Mouse (Mus musculus): ENCODE measurements at regions not wholly inside any gene's neighbourhood (a gene's known extent, or its start where the extent isn't known, plus 50 kb on each side); places are given as distances from the start of the nearest gene placed in this dataset.
"Not testable (repeated sequence)": the region's sequence is repeated elsewhere in the genome, so short reads cannot be mapped to it uniquely, and the experiment has no call there.

DNA sequence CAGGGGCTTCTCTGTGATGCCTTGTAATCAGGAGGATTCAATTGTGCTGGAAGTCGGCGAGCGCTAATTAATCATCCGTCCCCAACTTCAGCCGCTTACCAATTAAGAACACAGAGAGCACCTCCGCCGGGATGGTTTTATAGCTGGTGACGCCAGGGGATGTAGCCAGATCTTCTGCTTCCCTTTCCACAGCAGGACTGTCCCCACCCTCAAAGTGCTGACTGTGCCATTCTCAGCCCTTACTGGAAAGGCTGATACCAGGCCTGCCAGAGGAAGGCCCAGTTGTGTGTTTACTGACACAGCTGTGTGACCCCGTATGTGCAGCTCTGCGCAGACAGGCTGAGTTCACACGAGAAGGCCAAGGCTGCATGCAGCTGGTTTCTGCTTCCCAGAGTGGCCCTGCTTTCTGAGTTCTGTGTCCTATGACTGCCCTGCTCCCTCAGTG is 59.9 kb upstream of the Bend4 start:
- peak; percentile 45; the same call in 1 of the 2 replicates for ATAC-seq (ENCODE audit: low FRiP score)
- 47% methylated on average over 11 of the region's 11 CpGs for WGBS
- H3K9ac ChIP-seq, result no peak overlapping the region
- H3K9me3 ChIP-seq (ENCODE audit: control insufficient read depth, low read length), result no peaks in the 10 kb centered on the region
- peaks cover 7% of the 10 kb centered on the region for H3K4me1 ChIP-seq (replicated peaks; ENCODE audit: control insufficient read depth, insufficient read depth, low read length)
- no peaks in the 10 kb centered on the region for H3K27me3 ChIP-seq (ENCODE audit: control insufficient read depth, insufficient read depth, low read length)
- H3K4me2 ChIP-seq (replicated peaks), result no peak overlapping the region
- H3K27ac ChIP-seq, result no peak overlapping the region
- no peak overlapping the region for H3K4me3 ChIP-seq (replicated peaks; ENCODE audit: low read length)
- DNase-seq (ENCODE audit: low spot score), result no peak
- H3K36me3 ChIP-seq (replicated peaks; ENCODE audit: control insufficient read depth, insufficient read depth), result no peaks in the 10 kb centered on the region

DNA sequence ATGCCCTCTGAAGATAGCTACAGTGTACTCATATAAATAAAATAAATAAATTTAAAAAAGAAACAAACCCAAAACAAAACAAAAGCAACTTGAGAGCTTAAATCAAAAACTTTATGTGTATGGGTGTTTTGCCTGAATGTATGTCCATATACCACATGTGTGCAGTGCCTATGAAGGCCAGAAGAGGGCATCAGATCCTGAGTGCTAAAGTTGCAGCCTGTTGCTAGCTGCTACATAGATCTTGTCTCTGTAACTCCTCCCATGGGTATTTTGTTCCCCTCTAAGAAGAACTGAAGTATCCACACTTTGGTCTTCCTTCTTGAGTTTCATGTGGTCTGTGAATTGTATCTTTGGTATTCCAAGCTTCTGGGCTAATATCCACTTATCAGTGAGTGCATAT is 62.6 kb upstream of the Bend4 start:
- not testable (repeated sequence) for H3K4me1 ChIP-seq (replicated peaks; ENCODE audit: control insufficient read depth, insufficient read depth, low read length); H3K4me3 ChIP-seq (replicated peaks; ENCODE audit: low read length); H3K4me2 ChIP-seq (replicated peaks); H3K27me3 ChIP-seq (ENCODE audit: control insufficient read depth, insufficient read depth, low read length); H3K36me3 ChIP-seq (replicated peaks; ENCODE audit: control insufficient read depth, insufficient read depth); H3K9me3 ChIP-seq (ENCODE audit: control insufficient read depth, low read length); ATAC-seq (ENCODE audit: low FRiP score); H3K9ac ChIP-seq; DNase-seq (ENCODE audit: low spot score); H3K27ac ChIP-seq

DNA sequence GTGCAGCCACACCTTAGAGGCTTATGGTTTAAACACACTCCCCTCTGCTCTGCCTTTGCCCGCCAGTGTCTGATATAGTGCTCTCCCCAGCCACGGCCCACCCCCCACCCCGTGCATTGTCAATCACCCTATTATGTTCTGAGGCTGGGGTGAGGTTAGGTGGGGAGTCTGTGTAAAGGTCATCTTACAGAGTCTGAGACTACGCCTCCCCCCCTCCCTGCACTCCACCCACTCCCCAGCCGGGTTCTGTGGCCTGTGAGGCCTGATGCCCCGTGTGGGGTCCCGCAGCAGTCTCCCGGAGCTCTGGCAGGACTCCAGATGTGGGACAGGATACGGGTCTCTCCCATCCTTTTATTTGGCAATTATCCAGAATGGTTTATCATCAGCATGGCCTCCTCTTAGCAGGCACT is 64.8 kb upstream of the Bend4 start:
- Histone ChIP-seq H3K9ac (no peak overlapping the region), H3K4me1 (replicated peaks; ENCODE audit: control insufficient read depth, insufficient read depth, low read length) (peaks cover 8% of the 10 kb centered on the region), H3K27me3 (ENCODE audit: control insufficient read depth, insufficient read depth, low read length) (no peaks in the 10 kb centered on the region), H3K4me3 (replicated peaks; ENCODE audit: low read length) (no peak overlapping the region), H3K9me3 (ENCODE audit: control insufficient read depth, low read length) (no peaks in the 10 kb centered on the region), H3K27ac (no peak overlapping the region), H3K36me3 (replicated peaks; ENCODE audit: control insufficient read depth, insufficient read depth) (no peaks in the 10 kb centered on the region), H3K4me2 (replicated peaks) (no peak overlapping the region)
- ATAC-seq (ENCODE audit: low FRiP score), result peak; percentile 27; the same call in 1 of the 2 replicates
- DNase-seq (ENCODE audit: low spot score), result no peak
- 15% methylated on average over 9 of the region's 9 CpGs for WGBS

DNA sequence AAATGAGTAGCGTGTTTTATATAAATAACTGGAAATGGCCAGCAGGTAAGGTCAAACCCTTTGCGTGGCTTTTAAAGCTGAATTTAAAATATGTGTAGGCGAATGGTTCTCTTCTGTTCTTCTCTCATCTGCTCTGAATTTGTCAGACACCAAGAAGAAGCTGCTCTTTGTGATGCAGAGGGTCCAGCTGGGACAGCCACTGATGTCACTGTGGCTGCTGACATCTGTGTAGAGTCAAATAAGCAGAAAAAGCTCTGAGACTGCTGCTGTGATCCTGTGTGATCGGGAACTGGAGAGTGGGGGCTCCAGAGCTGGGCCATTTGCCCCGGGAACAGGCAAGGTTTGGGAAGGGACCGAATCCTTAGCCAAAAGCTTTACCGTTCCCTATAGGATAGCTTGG is 68.6 kb upstream of the Bend4 start:
- WGBS, result 71% methylated on average over 7 of the region's 7 CpGs
- no peak for ATAC-seq (ENCODE audit: low FRiP score)

DNA sequence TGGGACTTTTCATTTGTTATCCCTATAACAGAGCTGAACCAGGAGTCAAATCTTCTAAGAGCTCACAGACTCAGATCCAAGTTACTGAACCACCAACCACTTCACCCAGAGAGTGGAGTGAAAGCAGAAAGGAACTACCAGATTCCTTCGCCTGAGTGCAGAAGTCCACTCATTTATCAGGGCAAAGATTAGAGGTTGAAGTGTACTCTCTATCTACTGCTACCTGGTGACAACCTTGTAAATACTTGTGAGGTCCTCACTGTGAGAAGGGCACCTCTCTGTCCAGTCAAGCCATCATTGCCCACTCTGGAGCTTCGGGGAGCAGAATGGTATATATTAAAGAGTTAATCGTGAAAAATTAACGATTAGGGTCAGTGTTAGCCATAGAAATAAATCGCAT is 87.4 kb upstream of the Shisa3 start:
- H3K9ac ChIP-seq, result no peak overlapping the region
- DNase-seq (ENCODE audit: low spot score), result no peak
- H3K4me1 ChIP-seq (replicated peaks; ENCODE audit: control insufficient read depth, insufficient read depth, low read length), result no peaks in the 10 kb centered on the region
- H3K27me3 ChIP-seq (ENCODE audit: control insufficient read depth, insufficient read depth, low read length), result no peaks in the 10 kb centered on the region
- H3K9me3 ChIP-seq (ENCODE audit: control insufficient read depth, low read length), result no peaks in the 10 kb centered on the region
- H3K4me3 ChIP-seq (replicated peaks; ENCODE audit: low read length), result no peak overlapping the region
- H3K36me3 ChIP-seq (replicated peaks; ENCODE audit: control insufficient read depth, insufficient read depth), result no peaks in the 10 kb centered on the region
- no peak overlapping the region for H3K27ac ChIP-seq
- no peak for ATAC-seq (ENCODE audit: low FRiP score)
- H3K4me2 ChIP-seq (replicated peaks), result no peak overlapping the region
- 92% methylated on average over 5 of the region's 5 CpGs for WGBS

More for the DNA sequence above, 68.6 kb upstream of the Bend4 start:
- no peak overlapping the region for H3K27ac ChIP-seq
- H3K9ac ChIP-seq, result no peak overlapping the region
- no peak for DNase-seq (ENCODE audit: low spot score)
- no peaks in the 10 kb centered on the region for H3K9me3 ChIP-seq (ENCODE audit: control insufficient read depth, low read length)
- H3K27me3 ChIP-seq (ENCODE audit: control insufficient read depth, insufficient read depth, low read length), result no peaks in the 10 kb centered on the region
- no peaks in the 10 kb centered on the region for H3K36me3 ChIP-seq (replicated peaks; ENCODE audit: control insufficient read depth, insufficient read depth)
- H3K4me3 ChIP-seq (replicated peaks; ENCODE audit: low read length), result no peak overlapping the region
- peaks cover 4% of the 10 kb centered on the region; the same call in 1 of the 2 replicates for H3K4me1 ChIP-seq (replicated peaks; ENCODE audit: control insufficient read depth, insufficient read depth, low read length)
- H3K4me2 ChIP-seq (replicated peaks), result no peak overlapping the region

DNA sequence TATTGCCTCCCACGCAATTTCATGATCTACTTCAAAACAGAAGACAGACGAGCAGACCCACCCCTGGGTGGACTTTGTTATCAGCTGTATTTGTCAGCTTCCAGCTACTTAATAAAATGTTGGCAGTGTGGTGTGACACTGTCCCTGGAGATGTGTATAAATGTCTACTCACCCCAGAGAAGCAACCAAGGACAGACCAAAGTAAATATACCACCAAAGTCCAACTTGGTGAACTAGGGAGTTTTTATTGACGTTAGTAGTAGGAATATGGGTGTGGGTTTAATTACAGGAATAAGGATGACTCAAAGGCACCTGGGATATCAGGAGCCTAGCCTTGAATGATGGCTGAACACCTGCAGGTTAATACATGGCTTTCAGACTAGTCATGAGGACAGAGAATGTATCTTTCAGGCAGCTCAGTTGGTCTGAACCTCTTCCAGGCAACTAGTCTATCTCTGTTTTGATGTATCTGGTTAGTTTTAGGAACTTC is 86.2 kb upstream of the Shisa3 start:
- no peak overlapping the region for H3K27ac ChIP-seq
- DNase-seq (ENCODE audit: low spot score), result no peak
- no peak overlapping the region for H3K9ac ChIP-seq
- no peaks in the 10 kb centered on the region for H3K9me3 ChIP-seq (ENCODE audit: control insufficient read depth, low read length)
- no peak overlapping the region for H3K4me2 ChIP-seq (replicated peaks)
- no peak overlapping the region for H3K4me3 ChIP-seq (replicated peaks; ENCODE audit: low read length)
- no peaks in the 10 kb centered on the region for H3K4me1 ChIP-seq (replicated peaks; ENCODE audit: control insufficient read depth, insufficient read depth, low read length)
- 80% methylated on average over 3 of the region's 3 CpGs for WGBS
- H3K36me3 ChIP-seq (replicated peaks; ENCODE audit: control insufficient read depth, insufficient read depth), result no peaks in the 10 kb centered on the region
- ATAC-seq (ENCODE audit: low FRiP score), result no peak
- no peaks in the 10 kb centered on the region for H3K27me3 ChIP-seq (ENCODE audit: control insufficient read depth, insufficient read depth, low read length)

DNA sequence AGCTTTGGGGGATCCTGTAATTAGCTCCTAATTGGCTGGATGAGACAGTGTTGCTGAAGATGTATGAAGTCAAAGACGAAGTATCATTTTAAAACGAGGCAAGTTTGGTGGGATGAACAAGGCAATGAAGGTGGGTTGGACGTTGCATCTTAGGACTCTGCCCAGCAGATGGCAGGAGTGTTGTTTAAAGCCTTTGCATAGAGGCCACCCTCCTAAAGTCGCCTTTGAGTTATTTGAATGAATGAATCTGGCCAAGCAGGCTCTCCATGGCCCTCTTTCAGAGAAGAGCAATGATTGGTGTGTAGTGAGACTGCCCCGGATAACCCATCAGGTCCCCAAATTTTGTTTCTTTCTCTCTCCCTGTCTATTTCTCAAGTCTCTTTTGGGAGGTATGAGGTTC is 77.5 kb upstream of the Shisa3 start:
- no peak for ATAC-seq (ENCODE audit: low FRiP score)
- Histone ChIP-seq H3K9ac (no peak overlapping the region), H3K4me3 (replicated peaks; ENCODE audit: low read length) (no peak overlapping the region), H3K27ac (no peak overlapping the region), H3K27me3 (ENCODE audit: control insufficient read depth, insufficient read depth, low read length) (no peaks in the 10 kb centered on the region), H3K9me3 (ENCODE audit: control insufficient read depth, low read length) (no peaks in the 10 kb centered on the region), H3K4me1 (replicated peaks; ENCODE audit: control insufficient read depth, insufficient read depth, low read length) (no peaks in the 10 kb centered on the region), H3K36me3 (replicated peaks; ENCODE audit: control insufficient read depth, insufficient read depth) (no peaks in the 10 kb centered on the region), H3K4me2 (replicated peaks) (no peak overlapping the region)
- 62% methylated on average over 5 of the region's 5 CpGs for WGBS
- DNase-seq (ENCODE audit: low spot score), result peak; percentile 37

DNA sequence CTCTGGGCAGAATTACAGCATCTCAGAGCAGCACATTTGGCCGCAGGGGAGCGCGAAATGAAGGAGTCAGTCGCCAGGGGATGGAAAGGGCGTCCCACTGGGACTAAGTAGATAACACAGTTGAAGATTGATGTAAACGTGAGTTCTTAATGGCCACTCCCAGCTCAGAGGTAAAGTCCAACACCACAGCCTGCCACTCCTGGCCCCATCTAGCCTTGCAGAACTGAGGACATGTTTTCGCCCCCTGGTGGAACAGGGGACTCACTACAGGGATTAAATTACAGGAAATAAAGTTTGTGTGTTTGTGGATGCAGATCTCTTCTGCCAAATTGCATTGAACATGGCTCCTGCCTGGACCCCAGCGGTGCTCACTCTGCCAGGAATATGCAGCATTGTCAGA is 76.7 kb upstream of the Shisa3 start:
- no peak overlapping the region for H3K27ac ChIP-seq
- no peak for ATAC-seq (ENCODE audit: low FRiP score)
- H3K9ac ChIP-seq, result no peak overlapping the region
- no peaks in the 10 kb centered on the region for H3K4me1 ChIP-seq (replicated peaks; ENCODE audit: control insufficient read depth, insufficient read depth, low read length)
- H3K4me3 ChIP-seq (replicated peaks; ENCODE audit: low read length), result no peak overlapping the region
- no peaks in the 10 kb centered on the region for H3K27me3 ChIP-seq (ENCODE audit: control insufficient read depth, insufficient read depth, low read length)
- WGBS, result 37% methylated on average over 8 of the region's 8 CpGs
- no peaks in the 10 kb centered on the region for H3K9me3 ChIP-seq (ENCODE audit: control insufficient read depth, low read length)
- no peak overlapping the region for H3K4me2 ChIP-seq (replicated peaks)
- no peaks in the 10 kb centered on the region for H3K36me3 ChIP-seq (replicated peaks; ENCODE audit: control insufficient read depth, insufficient read depth)
- DNase-seq (ENCODE audit: low spot score), result no peak

DNA sequence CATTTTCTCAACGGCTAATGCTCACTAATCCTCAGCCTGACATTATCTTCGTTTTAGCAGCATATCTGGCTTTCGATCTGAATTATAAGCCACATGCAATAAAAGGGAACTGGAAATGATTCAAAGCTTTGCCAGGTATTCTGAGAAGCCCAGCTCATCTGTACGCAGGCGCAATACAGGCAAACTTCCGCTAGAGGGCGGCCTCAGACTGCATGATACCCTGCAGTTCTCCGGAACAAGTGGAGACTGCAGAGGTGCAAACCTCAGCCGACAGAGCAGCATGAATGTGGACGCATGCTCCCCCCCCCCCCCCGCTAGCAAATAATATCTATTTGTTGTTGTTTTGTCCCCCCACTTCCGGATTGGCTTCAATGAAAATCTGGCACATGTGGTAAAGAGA is 75.3 kb upstream of the Shisa3 start:
- Histone ChIP-seq H3K9me3 (ENCODE audit: control insufficient read depth, low read length) (no peaks in the 10 kb centered on the region), H3K9ac (no peak overlapping the region), H3K36me3 (replicated peaks; ENCODE audit: control insufficient read depth, insufficient read depth) (no peaks in the 10 kb centered on the region), H3K27ac (no peak overlapping the region), H3K4me2 (replicated peaks) (peak overlapping the region; percentile 40), H3K4me1 (replicated peaks; ENCODE audit: control insufficient read depth, insufficient read depth, low read length) (no peaks in the 10 kb centered on the region), H3K4me3 (replicated peaks; ENCODE audit: low read length) (no peak overlapping the region), H3K27me3 (ENCODE audit: control insufficient read depth, insufficient read depth, low read length) (no peaks in the 10 kb centered on the region)
- ATAC-seq (ENCODE audit: low FRiP score) (peak; percentile 88), DNase-seq (ENCODE audit: low spot score) (peak; percentile 97)
- whole genome bisulfite sequencing, result 2% methylated on average over 12 of the region's 12 CpGs

DNA sequence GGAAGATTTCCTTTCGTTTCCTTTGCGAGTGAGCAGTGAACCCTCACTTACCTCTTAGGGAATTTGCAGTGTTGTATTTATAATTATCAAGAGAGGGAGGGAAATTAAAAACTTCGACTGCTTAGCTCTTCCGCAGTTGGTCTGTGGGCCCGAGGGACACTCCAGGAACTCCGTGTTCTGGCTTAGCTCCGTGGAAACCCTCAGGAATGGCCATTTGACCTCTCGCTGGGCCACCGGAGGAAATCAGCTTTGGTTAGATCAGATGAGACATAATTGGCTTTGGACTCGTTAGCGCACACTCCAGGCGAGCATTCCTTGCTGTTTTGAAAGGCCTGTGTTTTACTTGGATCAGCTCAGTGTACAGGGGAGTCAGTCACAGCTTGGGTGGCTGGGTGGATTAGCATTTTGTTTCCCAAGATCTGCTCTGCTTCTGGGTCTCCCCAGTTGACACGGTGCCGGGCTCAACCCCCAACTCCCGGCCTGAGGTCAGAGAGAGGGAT is 74.9 kb upstream of the Shisa3 start:
- Histone ChIP-seq H3K9ac (no peak overlapping the region), H3K27ac (no peak overlapping the region)
- WGBS, result 26% methylated on average over 15 of the region's 15 CpGs

More for the DNA sequence above, 74.9 kb upstream of the Shisa3 start:
- DNase-seq (ENCODE audit: low spot score) (no peak), ATAC-seq (ENCODE audit: low FRiP score) (peak; percentile 37; the same call in 1 of the 2 replicates)
- Histone ChIP-seq H3K4me3 (replicated peaks; ENCODE audit: low read length) (no peak overlapping the region), H3K9me3 (ENCODE audit: control insufficient read depth, low read length) (no peaks in the 10 kb centered on the region), H3K27me3 (ENCODE audit: control insufficient read depth, insufficient read depth, low read length) (no peaks in the 10 kb centered on the region), H3K4me1 (replicated peaks; ENCODE audit: control insufficient read depth, insufficient read depth, low read length) (no peaks in the 10 kb centered on the region), H3K36me3 (replicated peaks; ENCODE audit: control insufficient read depth, insufficient read depth) (no peaks in the 10 kb centered on the region), H3K4me2 (replicated peaks) (peak overlapping the region; percentile 40)

Data from hindbrain, embryonic 14.5 days (tissue).